Mouse (Mus musculus): ENCODE data around the gene Plekhm2. TPM values are rescaled to one million over a fixed set of nuclear protein-coding genes. Genes with fewer than 3 reads are reported as not detected.
A peak's percentile ranks its signal among the peaks of the same experiment; 100 is the strongest.

The Plekhm2 gene
- polyA plus RNA-seq, 1 experiment from 2014 or later: 1.7 TPM

DNA sequence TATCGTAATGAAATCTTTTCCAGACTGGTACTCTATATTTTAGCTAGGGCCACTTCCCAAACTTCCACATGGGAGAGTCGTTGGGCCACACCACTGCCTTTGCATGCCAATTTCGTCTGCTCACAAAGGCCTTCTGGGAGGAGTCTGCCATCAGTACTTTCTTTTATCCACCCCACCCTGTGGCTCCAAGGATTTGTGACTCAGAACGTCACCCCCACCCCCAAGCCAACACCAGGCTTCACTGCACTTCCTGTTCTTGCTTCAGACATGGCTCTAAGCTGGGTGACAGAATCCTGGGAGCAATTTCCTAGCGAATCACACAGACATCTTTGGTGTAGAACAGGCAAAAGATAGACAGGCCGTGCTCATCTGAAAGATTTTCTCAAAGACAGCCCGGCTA, 17.1 kb upstream of the Plekhm2 start:
- DNase-seq: no peak
- no peak overlapping the region for H3K27ac ChIP-seq (ENCODE audit: low read depth)
- no peaks in the 10 kb centered on the region for H3K9me3 ChIP-seq (ENCODE audit: low read length)
- H3K4me1 ChIP-seq (ENCODE audit: insufficient read depth): no peaks in the 10 kb centered on the region
- no peak overlapping the region for H3K4me2 ChIP-seq (ENCODE audit: low read depth, low read length)
- no peak overlapping the region for H3K4me3 ChIP-seq (ENCODE audit: low read depth, low read length)
- 70% methylated on average over 7 of the region's 7 CpGs for WGBS (ENCODE audit: insufficient replicate concordance)
- no peak overlapping the region for H3K9ac ChIP-seq (replicated peaks)
- ATAC-seq: no peak
- TF ChIP-seq CTCF (IDR thresholded peaks at IDR 0.05; ENCODE audit: low read depth) (no peak), EP300 (IDR thresholded peaks at IDR 0.05; ENCODE audit: low read depth) (no peak)
- no peaks in the 10 kb centered on the region for H3K27me3 ChIP-seq (ENCODE audit: insufficient read depth, low read length)
- peaks cover 44% of the 10 kb centered on the region for H3K36me3 ChIP-seq (replicated peaks; ENCODE audit: insufficient read depth, low read length)

DNA sequence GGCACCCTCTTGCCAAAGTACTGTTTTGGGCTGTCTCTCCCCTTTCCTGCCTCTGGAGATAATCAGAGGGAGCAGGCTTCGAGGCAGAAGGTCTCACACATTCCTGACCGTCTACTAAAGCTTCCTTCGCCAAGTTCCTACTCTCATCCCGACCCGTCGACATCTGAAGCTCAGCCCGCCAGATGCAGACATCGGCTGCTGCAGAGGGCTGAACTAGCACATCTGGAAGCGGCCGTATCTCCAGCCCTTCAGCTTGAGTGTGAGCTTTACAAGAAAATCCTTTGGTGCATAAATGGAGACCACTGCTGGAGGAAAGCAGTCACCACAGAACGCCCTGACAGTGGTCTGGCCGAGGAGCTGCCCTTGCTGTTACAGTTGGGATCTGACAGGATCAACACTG, 16.2 kb upstream of the Plekhm2 start:
- Histone ChIP-seq H3K27ac (ENCODE audit: low read depth) (no peak overlapping the region), H3K9ac (replicated peaks) (no peak overlapping the region), H3K9me3 (ENCODE audit: low read length) (no peaks in the 10 kb centered on the region), H3K4me3 (ENCODE audit: low read depth, low read length) (no peak overlapping the region), H3K4me2 (ENCODE audit: low read depth, low read length) (no peak overlapping the region), H3K4me1 (ENCODE audit: insufficient read depth) (no peaks in the 10 kb centered on the region), H3K27me3 (ENCODE audit: insufficient read depth, low read length) (no peaks in the 10 kb centered on the region), H3K36me3 (replicated peaks; ENCODE audit: insufficient read depth, low read length) (peaks cover 36% of the 10 kb centered on the region)
- no peak for TF ChIP-seq CTCF (IDR thresholded peaks at IDR 0.05; ENCODE audit: low read depth)
- no peak for TF ChIP-seq EP300 (IDR thresholded peaks at IDR 0.05; ENCODE audit: low read depth)
- ATAC-seq (no peak), DNase-seq (no peak)
- 81% methylated on average over 12 of the region's 12 CpGs for WGBS (ENCODE audit: insufficient replicate concordance)

DNA sequence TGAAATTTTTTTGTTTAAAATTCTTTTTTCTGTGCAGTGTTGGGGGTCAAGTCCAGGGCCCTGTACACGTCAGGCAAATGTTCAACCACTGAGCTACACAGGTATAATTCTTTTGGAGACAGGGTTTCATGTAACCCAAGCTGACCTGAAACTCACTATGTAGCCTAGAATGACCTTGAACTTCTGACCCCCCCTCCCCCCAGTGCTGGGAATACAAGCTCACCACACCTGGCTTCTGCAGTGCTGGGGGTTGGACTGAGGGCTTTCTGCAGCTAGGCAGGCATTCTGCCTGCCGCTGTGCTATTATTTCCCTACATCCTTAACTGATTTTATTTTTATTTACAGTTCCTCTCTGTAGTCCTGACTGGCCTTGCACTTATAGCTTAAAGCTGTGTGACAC, 14.3 kb upstream of the Plekhm2 start:
- Histone ChIP-seq H3K9ac (replicated peaks) (no peak overlapping the region), H3K4me2 (ENCODE audit: low read depth, low read length) (no peak overlapping the region), H3K4me1 (ENCODE audit: insufficient read depth) (no peaks in the 10 kb centered on the region), H3K27ac (ENCODE audit: low read depth) (no peak overlapping the region), H3K4me3 (ENCODE audit: low read depth, low read length) (no peak overlapping the region), H3K27me3 (ENCODE audit: insufficient read depth, low read length) (no peaks in the 10 kb centered on the region), H3K36me3 (replicated peaks; ENCODE audit: insufficient read depth, low read length) (peaks cover 18% of the 10 kb centered on the region), H3K9me3 (ENCODE audit: low read length) (no peaks in the 10 kb centered on the region)
- DNase-seq: peak; percentile 52
- ATAC-seq: peak; percentile 53
- 80% methylated on average over 2 of the region's 2 CpGs for WGBS (ENCODE audit: insufficient replicate concordance)
- TF ChIP-seq EP300 (IDR thresholded peaks at IDR 0.05; ENCODE audit: low read depth) (no peak), CTCF (IDR thresholded peaks at IDR 0.05; ENCODE audit: low read depth) (no peak)

DNA sequence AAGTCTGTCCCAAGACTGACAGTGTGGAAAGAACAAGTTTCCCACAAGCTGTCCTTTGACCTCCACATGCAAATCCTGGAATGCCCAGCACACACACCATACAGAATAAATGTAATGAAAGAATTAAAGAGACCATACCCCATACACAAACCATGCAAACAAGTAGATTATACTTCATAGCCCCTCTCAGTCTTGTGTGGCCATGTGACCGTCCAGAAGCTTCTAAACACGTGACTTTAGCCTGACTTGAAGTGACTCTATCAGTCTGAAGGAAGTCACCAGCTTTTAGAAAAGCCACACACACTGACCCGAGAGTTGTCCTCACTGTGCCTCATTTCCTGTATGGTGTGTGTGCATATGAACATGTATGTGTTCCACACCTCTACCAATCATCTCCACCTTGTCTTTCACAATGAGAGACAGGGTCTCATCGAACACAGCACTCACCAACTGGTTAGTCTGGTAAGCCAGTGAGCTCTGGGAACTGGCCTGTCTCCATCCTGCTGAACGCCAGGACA, 11.8 kb upstream of the Plekhm2 start:
- no peak overlapping the region for H3K4me2 ChIP-seq (ENCODE audit: low read depth, low read length)
- no peaks in the 10 kb centered on the region for H3K36me3 ChIP-seq (replicated peaks; ENCODE audit: insufficient read depth, low read length)
- WGBS (ENCODE audit: insufficient replicate concordance): 62% methylated on average over 5 of the region's 5 CpGs
- H3K27me3 ChIP-seq (ENCODE audit: insufficient read depth, low read length): no peaks in the 10 kb centered on the region
- no peaks in the 10 kb centered on the region for H3K4me1 ChIP-seq (ENCODE audit: insufficient read depth)
- H3K9me3 ChIP-seq (ENCODE audit: low read length): no peaks in the 10 kb centered on the region
- H3K4me3 ChIP-seq (ENCODE audit: low read depth, low read length): no peak overlapping the region
- no peak for ATAC-seq
- no peak overlapping the region for H3K27ac ChIP-seq (ENCODE audit: low read depth)
- H3K9ac ChIP-seq (replicated peaks): no peak overlapping the region
- TF ChIP-seq EP300 (IDR thresholded peaks at IDR 0.05; ENCODE audit: low read depth) (no peak), CTCF (IDR thresholded peaks at IDR 0.05; ENCODE audit: low read depth) (no peak)
- DNase-seq: no peak

DNA sequence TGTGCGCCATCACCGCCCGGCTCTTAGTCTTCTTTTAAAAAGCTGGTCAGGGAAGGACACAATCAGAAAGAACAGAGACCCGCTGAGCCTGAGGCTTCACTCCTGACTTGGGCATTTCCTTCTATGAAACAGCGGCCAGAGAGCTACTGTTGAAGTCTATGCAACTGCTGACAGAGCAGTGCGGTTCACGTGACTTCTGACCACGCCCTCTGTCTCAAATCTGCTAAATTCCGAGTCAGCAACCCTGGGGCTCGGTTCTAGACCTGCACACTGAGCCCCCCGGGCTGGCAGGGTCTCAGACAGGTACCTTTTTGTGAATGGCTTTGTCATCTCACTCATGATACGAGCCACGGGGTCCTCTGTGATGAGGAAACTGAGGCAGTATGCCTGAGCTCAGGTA, 7.6 kb upstream of the Plekhm2 start:
- 69% methylated on average over 13 of the region's 13 CpGs for WGBS (ENCODE audit: insufficient replicate concordance)
- ATAC-seq (no peak), DNase-seq (no peak)
- Histone ChIP-seq H3K4me3 (ENCODE audit: low read depth, low read length) (no peak overlapping the region), H3K36me3 (replicated peaks; ENCODE audit: insufficient read depth, low read length) (no peaks in the 10 kb centered on the region), H3K4me2 (ENCODE audit: low read depth, low read length) (no peak overlapping the region), H3K27ac (ENCODE audit: low read depth) (no peak overlapping the region), H3K9me3 (ENCODE audit: low read length) (no peaks in the 10 kb centered on the region), H3K9ac (replicated peaks) (no peak overlapping the region), H3K27me3 (ENCODE audit: insufficient read depth, low read length) (no peaks in the 10 kb centered on the region), H3K4me1 (ENCODE audit: insufficient read depth) (no peaks in the 10 kb centered on the region)
- TF ChIP-seq CTCF (IDR thresholded peaks at IDR 0.05; ENCODE audit: low read depth) (no peak), EP300 (IDR thresholded peaks at IDR 0.05; ENCODE audit: low read depth) (no peak)

DNA sequence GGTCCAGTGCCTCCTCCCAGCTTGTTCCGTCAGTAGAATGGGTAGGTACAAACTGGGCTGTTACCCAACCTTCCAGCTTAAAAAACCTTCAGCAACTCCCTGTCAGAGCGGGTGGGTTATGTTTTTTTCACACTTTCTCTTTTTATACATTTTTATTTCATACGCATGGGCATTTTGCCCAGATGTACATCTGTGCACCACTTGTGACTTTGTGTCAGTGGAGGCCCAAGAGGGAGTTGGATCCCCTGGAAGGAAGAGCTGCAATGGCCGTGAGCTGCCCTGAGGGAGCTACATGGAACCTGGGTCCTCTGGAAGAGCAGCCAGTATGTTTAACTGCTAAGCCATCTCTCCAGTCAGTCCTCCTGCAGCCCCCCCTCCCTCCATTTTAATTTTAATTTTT, 6.7 kb upstream of the Plekhm2 start:
- 79% methylated on average over 4 of the region's 4 CpGs for WGBS (ENCODE audit: insufficient replicate concordance)
- H3K36me3 ChIP-seq (replicated peaks; ENCODE audit: insufficient read depth, low read length): no peaks in the 10 kb centered on the region
- H3K4me1 ChIP-seq (ENCODE audit: insufficient read depth): no peaks in the 10 kb centered on the region
- H3K9ac ChIP-seq (replicated peaks): no peak overlapping the region
- no peak for ATAC-seq
- DNase-seq: no peak
- no peaks in the 10 kb centered on the region for H3K27me3 ChIP-seq (ENCODE audit: insufficient read depth, low read length)
- no peak overlapping the region for H3K4me3 ChIP-seq (ENCODE audit: low read depth, low read length)
- no peak overlapping the region for H3K4me2 ChIP-seq (ENCODE audit: low read depth, low read length)
- no peak overlapping the region for H3K27ac ChIP-seq (ENCODE audit: low read depth)
- H3K9me3 ChIP-seq (ENCODE audit: low read length): no peaks in the 10 kb centered on the region
- TF ChIP-seq EP300 (IDR thresholded peaks at IDR 0.05; ENCODE audit: low read depth) (no peak), CTCF (IDR thresholded peaks at IDR 0.05; ENCODE audit: low read depth) (no peak)
